Mouse (Mus musculus) embryonic fibroblast, embryonic 13.5 days (primary cell): ENCODE data around the gene Cbx7.

ENCODE experiments used
- CTCF ChIP-seq: IDR thresholded peaks from 2 replicates; pipeline ENCODE4 v1.5.1; 2011; ENCODE audit warnings: mild to moderate bottlenecking, control low read depth, low read length, moderate library complexity, borderline replicate concordance; ENCODE audit not compliant: insufficient read depth
- POLR2A ChIP-seq: IDR thresholded peaks from 2 replicates; pipeline ENCODE4 v1.6.1; 2011; ENCODE audit warnings: low read depth, mild to moderate bottlenecking, control low read depth, low read length, moderate library complexity

GRCm38 (mm10) chr15:79892213-79892541, 78.7 kb downstream of the Cbx7 start:
- no peak for TF ChIP-seq CTCF
- TF ChIP-seq POLR2A = peak; percentile 81
